Mouse (Mus musculus): ENCODE data around the gene Cyp19a1. TPM values are rescaled to one million over a fixed set of nuclear protein-coding genes. Genes with fewer than 3 reads are reported as not detected.

Gene Cyp19a1
- polyA plus RNA-seq (2012; rRNA removed): not detected in 2 replicates

GRCm38 (mm10) chr9:54268010-54268409 is at the start of gene Cyp19a1:
Gene Cyp19a1, minus strand, starts transcription at chr9:54268110.

GRCm38 (mm10) chr9:54286331-54286987 is 18.5 kb upstream of the Cyp19a1 start, which contains the start of gene Gldn:
Gene Gldn, plus strand, starts transcription at chr9:54286486.

Other genes with a start within 250 kb of the Cyp19a1 start
- 0.36 and 0.40 TPM in 2 replicates for gene Tnfaip8l3, start 199.7 kb downstream of the Cyp19a1 start, polyA plus RNA-seq (2012; rRNA removed)
- not detected in 2 replicates for gene Gldn, start 18.4 kb upstream of the Cyp19a1 start, polyA plus RNA-seq (2012; rRNA removed)
- 0.43 and 0.84 TPM in 2 replicates for gene Dmxl2, start 233.5 kb upstream of the Cyp19a1 start, polyA plus RNA-seq (2012; rRNA removed)